Comparison of ENCODE assay signal across 28 mouse cellular contexts in the genomic region with DNA sequence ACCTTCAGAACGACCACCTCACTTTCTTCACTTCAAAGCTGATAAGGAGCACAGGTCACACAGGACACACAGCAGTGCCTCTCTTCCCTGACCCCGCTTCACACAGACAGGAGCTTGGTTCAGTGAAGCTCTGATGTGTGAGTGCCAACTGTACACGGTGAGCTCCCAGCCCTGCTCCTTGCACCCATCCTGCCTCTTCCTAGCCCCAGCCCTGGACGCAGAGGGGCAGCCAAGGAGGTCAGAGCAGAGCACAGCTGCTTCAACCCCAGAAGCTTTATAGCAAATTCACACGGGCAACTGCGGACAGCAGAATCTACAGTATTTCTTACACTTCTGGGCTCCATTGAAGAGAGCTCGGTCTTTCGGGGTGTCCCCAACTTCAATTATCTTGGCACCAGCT. TPM values are rescaled to one million over a fixed set of nuclear protein-coding genes. Genes with fewer than 3 reads are reported as not detected.
DNase-seq lines count a peak whose midpoint lies in the region; ATAC-seq lines count a peak whose summit lies in the region.
"Had no signal": no experiment of that assay in that cellular context is flagged by ENCODE, and none has a peak within 500 bp of the region (broad histone marks: within the 10 kb centered on the region; RNA-seq: fewer than 3 reads in every experiment).

No protein-coding gene starts in this region.

- H3K27ac ChIP-seq in heart, embryonic 14.5 days (replicated peaks in 1 of 2; ENCODE audit: control insufficient read depth in 1 of 2, insufficient read depth in 1 of 2, low read depth in 2 of 2, low read length in 2 of 2), result peak overlapping the region; percentile 45 to 46; a peak in 2 of 4 replicates
- H3K27ac ChIP-seq in liver, embryonic 11.5 days (ENCODE audit: low read depth, low read length), result no peak overlapping the region
- H3K27ac ChIP-seq: embryonic facial prominence, embryonic 12.5 days; gastrocnemius, adult 2 months; hindbrain, embryonic 15.5 days; left cerebral cortex, adult 2 months; limb, embryonic 12.5 days; liver, embryonic 12.5 days had no signal

- DNase-seq in heart, adult 11 months, result peak; percentile 85
- DNase-seq in heart, adult 18-20 months, result no peak
- DNase-seq in heart, postnatal 10 days, result no peak
- DNase-seq in liver, result peak; percentile 1
- DNase-seq in liver, embryonic 11.5 days (ENCODE audit: low spot score), result no peak
- DNase-seq: adrenal gland, postnatal 10 days; cerebellum, adult 11-12 months; cerebellum, adult 9-11 months; embryo, embryonic 11 days; gastrocnemius, adult 2 months; gastrocnemius, postnatal 36 days; heart, postnatal 4 days; kidney, adult 11 months; kidney, postnatal 14 days; liver, postnatal 0 days; lung, postnatal 36 days; thymus, postnatal 14 days had no signal

- intact Hi-C loops in heart, postnatal 10 days (cut with DNase I), result no loop called here

- no peaks in the 10 kb centered on the region for H3K27me3 ChIP-seq in heart, embryonic 14.5 days (ENCODE audit: control insufficient read depth, insufficient read depth, low read length)
- H3K27me3 ChIP-seq in liver, embryonic 11.5 days (replicated peaks; ENCODE audit: control insufficient read depth, insufficient read depth, low read length), result no peaks in the 10 kb centered on the region
- H3K27me3 ChIP-seq: embryonic facial prominence, embryonic 12.5 days; hindbrain, embryonic 15.5 days; limb, embryonic 12.5 days; liver, embryonic 12.5 days; Patski had no signal

- no peaks in the 10 kb centered on the region for H3K9me3 ChIP-seq in heart, embryonic 14.5 days (ENCODE audit: control insufficient read depth, low read length)
- H3K9me3 ChIP-seq in liver, embryonic 11.5 days (ENCODE audit: control insufficient read depth, low read length), result no peaks in the 10 kb centered on the region
- H3K9me3 ChIP-seq: embryonic facial prominence, embryonic 12.5 days; hindbrain, embryonic 15.5 days; liver, embryonic 12.5 days had no signal

- WGBS in heart, embryonic 14.5 days, result 64% methylated on average over 8 of the region's 8 CpGs
- WGBS in liver, embryonic 11.5 days, result 81% methylated on average over 8 of the region's 8 CpGs

- no peak overlapping the region; the same call in 1 of the 2 replicates for H3K9ac ChIP-seq in heart, embryonic 14.5 days (ENCODE audit: low read length)
- H3K9ac ChIP-seq in liver, embryonic 11.5 days (ENCODE audit: low read depth, low read length), result no peak overlapping the region
- H3K9ac ChIP-seq: embryonic facial prominence, embryonic 12.5 days; hindbrain, embryonic 15.5 days; limb, embryonic 12.5 days; liver, embryonic 12.5 days; liver, postnatal 0 days had no signal

- H3K4me3 ChIP-seq in heart, embryonic 14.5 days (ENCODE audit: control insufficient read depth in 1 of 2, insufficient read depth in 1 of 2, low read depth in 1 of 2, low read length in 2 of 2), result no peak overlapping the region
- H3K4me3 ChIP-seq in liver, embryonic 11.5 days (ENCODE audit: low read depth, low read length), result no peak overlapping the region
- H3K4me3 ChIP-seq: embryonic facial prominence, embryonic 12.5 days; gastrocnemius, adult 2 months; hindbrain, embryonic 15.5 days; left cerebral cortex, adult 2 months; limb, embryonic 12.5 days; liver, embryonic 12.5 days had no signal

- peak overlapping the region; percentile 28; the same call in 1 of the 2 replicates for H3K4me2 ChIP-seq in heart, embryonic 14.5 days (ENCODE audit: low read length)
- no peak overlapping the region for H3K4me2 ChIP-seq in liver, embryonic 11.5 days
- H3K4me2 ChIP-seq: embryonic facial prominence, embryonic 12.5 days; hindbrain, embryonic 15.5 days; limb, embryonic 12.5 days; liver, embryonic 12.5 days; midbrain, embryonic 11.5 days had no signal

- ATAC-seq in heart, embryonic 14.5 days (ENCODE audit: insufficient number of reproducible peaks, insufficient read depth, low FRiP score, low read depth), result no peak
- no peak for ATAC-seq in liver, embryonic 11.5 days (replicated peaks; ENCODE audit: low FRiP score)
- ATAC-seq: forebrain, embryonic 16.5 days; inflammation-experienced regulatory T-cells, adult 6 months; liver, embryonic 12.5 days; liver, postnatal 0 days; midbrain, embryonic 16.5 days; Patski had no signal

- H3K36me3 ChIP-seq in heart, embryonic 14.5 days (ENCODE audit: control insufficient read depth, insufficient read depth, low read length), result peaks cover 72% of the 10 kb centered on the region
- H3K36me3 ChIP-seq in liver, embryonic 11.5 days (ENCODE audit: control insufficient read depth, insufficient read depth, low read length), result peaks cover 62% of the 10 kb centered on the region

- peaks cover 30 to 51% of the 10 kb centered on the region in 2 experiments for H3K4me1 ChIP-seq in heart, embryonic 14.5 days (ENCODE audit: control insufficient read depth in 2 of 2, insufficient read depth in 2 of 2, low read length in 2 of 2)
- H3K4me1 ChIP-seq in liver, embryonic 11.5 days (replicated peaks; ENCODE audit: control insufficient read depth, insufficient read depth, low read length), result peaks cover 10% of the 10 kb centered on the region; the same call in 1 of the 2 replicates

RNA-seq across cellular contexts. Expression of gene Sec61a1, which starts 4.7 kb away (rescaled TPM):
- 10 to 100 TPM; 36.8 to 44.6 TPM for total RNA-seq in heart, adult 18-20 months (2021)
- polyA plus RNA-seq in heart, embryonic 14.5 days (2014; fragmentation: Nextera tagmentation; extraction: Ambion mirVana), result 161 and 166 TPM in 2 replicates
- 10 to 100 TPM; 89.4 to 89.9 TPM for total RNA-seq in heart, postnatal 10 days (2021)
- 214 and 233 TPM in 2 replicates for polyA plus RNA-seq in liver, embryonic 11.5 days (2014; fragmentation: Nextera tagmentation; extraction: Ambion mirVana)

RNA-seq across cellular contexts. Expression of gene Ruvbl1, which starts 48.8 kb away (rescaled TPM):
- total RNA-seq in heart, adult 18-20 months (2021), result 10 to 100 TPM; 17.6 to 18.1 TPM
- 68.9 and 72.2 TPM in 2 replicates for polyA plus RNA-seq in heart, embryonic 14.5 days (2014; fragmentation: Nextera tagmentation; extraction: Ambion mirVana)
- 10 to 100 TPM; 21.3 to 23.8 TPM for total RNA-seq in heart, postnatal 10 days (2021)
- 212 and 235 TPM in 2 replicates for polyA plus RNA-seq in liver, embryonic 11.5 days (2014; fragmentation: Nextera tagmentation; extraction: Ambion mirVana)

Comparison
In these comparisons a context has a peak if more than half of its experiments do, and no peak if none do; other contexts are left out.
1. DNase-seq: peak in heart, adult 11 months (single experiment) and liver (single experiment); none in heart, adult 18-20 months (0 of 2), heart, postnatal 10 days (0 of 2) and liver, embryonic 11.5 days (single experiment).